Mouse (Mus musculus): ENCODE measurements around the gene Cep135. TPM values are rescaled to one million over a fixed set of nuclear protein-coding genes. Genes with fewer than 3 reads are reported as not detected.

Cep135 gene
- polyA plus RNA-seq, 1 experiment from 2014 or later, result 3.8 TPM

GRCm38 (mm10) chr5:76668547-76668946 is 80.0 kb downstream of the Cep135 start:
- Histone ChIP-seq H3K4me1 (ENCODE audit: insufficient read depth, low read depth, low read length) (no peaks in the 10 kb centered on the region), H3K9ac (replicated peaks; ENCODE audit: low read depth) (no peak overlapping the region), H3K4me3 (ENCODE audit: low read depth, low read length) (no peak overlapping the region), H3K27me3 (replicated peaks; ENCODE audit: insufficient read depth, low read length) (no peaks in the 10 kb centered on the region), H3K9me3 (ENCODE audit: low read length) (no peaks in the 10 kb centered on the region), H3K36me3 (ENCODE audit: insufficient read depth, low read length) (no peaks in the 10 kb centered on the region), H3K4me2 (replicated peaks; ENCODE audit: low read depth, low read length) (no peak overlapping the region), H3K27ac (ENCODE audit: low read length) (no peak overlapping the region)
- DNase-seq (ENCODE audit: low spot score) (no peak), ATAC-seq (no peak)
- WGBS, result 92% methylated on average over 5 of the region's 5 CpGs
- TF ChIP-seq CTCF (IDR thresholded peaks at IDR 0.05), result no peak
- TF ChIP-seq EP300 (IDR thresholded peaks at IDR 0.05), result no peak

DNA sequence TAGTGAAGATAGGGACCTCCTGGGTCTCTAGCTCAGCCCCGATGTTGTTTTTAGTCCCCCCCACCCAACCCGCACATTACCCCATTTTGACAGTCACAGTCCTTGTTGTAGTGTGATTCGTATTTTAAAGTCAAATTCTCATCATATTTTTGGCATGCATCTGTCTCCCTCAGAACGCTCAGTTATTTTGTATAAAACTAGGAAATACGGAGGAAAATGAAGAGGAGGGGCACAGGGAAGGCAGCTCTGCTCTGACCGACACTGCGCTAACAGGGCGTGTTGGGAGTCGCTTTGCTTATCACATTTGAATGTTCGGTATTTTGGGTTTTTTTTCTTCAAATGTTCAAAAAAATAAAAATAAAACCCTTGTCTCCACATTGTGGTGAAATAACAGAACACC is 81.7 kb downstream of the Cep135 start:
- DNase-seq (ENCODE audit: low spot score) (no peak), ATAC-seq (no peak)
- H3K9me3 ChIP-seq (ENCODE audit: low read length), result no peaks in the 10 kb centered on the region
- no peaks in the 10 kb centered on the region for H3K4me1 ChIP-seq (ENCODE audit: insufficient read depth, low read depth, low read length)
- H3K36me3 ChIP-seq (ENCODE audit: insufficient read depth, low read length), result no peaks in the 10 kb centered on the region
- H3K4me2 ChIP-seq (replicated peaks; ENCODE audit: low read depth, low read length), result no peak overlapping the region
- H3K4me3 ChIP-seq (ENCODE audit: low read depth, low read length), result no peak overlapping the region
- no peak overlapping the region for H3K27ac ChIP-seq (ENCODE audit: low read length)
- no peak overlapping the region for H3K9ac ChIP-seq (replicated peaks; ENCODE audit: low read depth)
- no peaks in the 10 kb centered on the region for H3K27me3 ChIP-seq (replicated peaks; ENCODE audit: insufficient read depth, low read length)
- WGBS, result 92% methylated on average over 10 of the region's 10 CpGs
- no peak for TF ChIP-seq CTCF (IDR thresholded peaks at IDR 0.05)
- no peak for TF ChIP-seq EP300 (IDR thresholded peaks at IDR 0.05)

DNA sequence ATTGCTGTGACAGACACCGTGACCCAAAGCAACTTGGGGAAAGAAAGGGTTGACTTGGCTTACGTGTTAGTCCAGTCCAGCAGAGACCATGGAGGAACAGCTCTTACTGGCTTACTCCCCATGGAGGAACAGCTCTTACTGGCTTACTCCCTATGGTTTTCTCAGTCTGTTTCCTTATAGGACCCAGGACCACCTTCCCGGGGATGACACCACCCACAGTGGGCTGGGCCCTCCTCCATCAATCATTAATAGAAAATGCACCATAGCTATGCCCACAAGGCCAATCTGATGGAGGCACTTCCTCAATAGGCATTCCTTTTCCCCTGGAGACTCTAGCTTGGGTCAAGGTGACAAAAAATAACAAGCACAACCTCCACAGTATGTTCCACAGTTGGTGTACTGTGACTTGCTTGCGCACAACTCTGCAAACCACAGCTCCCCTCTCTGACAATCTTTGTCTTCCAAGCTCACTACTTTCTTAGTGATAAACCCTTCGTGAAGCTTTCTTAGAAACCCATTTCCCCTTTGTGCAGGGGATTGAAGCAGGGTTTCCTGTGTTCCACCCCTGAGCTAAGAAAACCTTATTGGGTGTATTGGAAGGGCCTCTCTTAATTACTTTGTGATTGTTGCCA is 85.6 kb downstream of the Cep135 start:
- no peak overlapping the region for H3K4me3 ChIP-seq (ENCODE audit: low read depth, low read length)
- ATAC-seq, result no peak
- TF ChIP-seq EP300 (IDR thresholded peaks at IDR 0.05) (no peak), CTCF (IDR thresholded peaks at IDR 0.05) (no peak)
- no peaks in the 10 kb centered on the region for H3K36me3 ChIP-seq (ENCODE audit: insufficient read depth, low read length)
- WGBS, result 90% methylated on average over 5 of the region's 5 CpGs
- H3K4me1 ChIP-seq (ENCODE audit: insufficient read depth, low read depth, low read length), result no peaks in the 10 kb centered on the region
- no peak overlapping the region for H3K9ac ChIP-seq (replicated peaks; ENCODE audit: low read depth)
- no peak overlapping the region for H3K4me2 ChIP-seq (replicated peaks; ENCODE audit: low read depth, low read length)
- DNase-seq (ENCODE audit: low spot score), result no peak
- H3K9me3 ChIP-seq (ENCODE audit: low read length), result no peaks in the 10 kb centered on the region
- no peak overlapping the region for H3K27ac ChIP-seq (ENCODE audit: low read length)
- H3K27me3 ChIP-seq (replicated peaks; ENCODE audit: insufficient read depth, low read length), result no peaks in the 10 kb centered on the region

DNA sequence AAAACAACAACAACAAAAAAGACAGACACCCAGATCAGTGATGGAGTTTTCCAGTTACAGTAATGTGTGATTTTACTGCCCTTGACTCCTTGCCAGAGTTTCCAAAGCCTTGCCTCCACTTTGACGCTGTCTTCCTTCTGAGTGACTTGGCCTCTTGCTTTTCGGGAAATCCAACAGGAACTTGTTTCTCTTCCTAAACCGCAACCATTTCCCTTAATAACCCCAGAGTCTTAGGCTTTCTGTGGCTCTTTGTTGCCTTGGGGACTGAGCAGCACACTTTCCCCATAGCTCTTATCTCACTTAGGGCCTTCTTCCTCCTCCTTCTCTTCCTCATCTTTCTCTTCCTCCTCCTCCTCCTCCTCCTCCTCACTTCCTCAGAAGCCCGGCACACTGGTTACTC is 86.9 kb downstream of the Cep135 start:
- 54% methylated on average over 4 of the region's 4 CpGs for whole genome bisulfite sequencing
- Histone ChIP-seq H3K4me3 (ENCODE audit: low read depth, low read length) (no peak overlapping the region), H3K4me2 (replicated peaks; ENCODE audit: low read depth, low read length) (no peak overlapping the region), H3K27me3 (replicated peaks; ENCODE audit: insufficient read depth, low read length) (no peaks in the 10 kb centered on the region), H3K27ac (ENCODE audit: low read length) (no peak overlapping the region), H3K36me3 (ENCODE audit: insufficient read depth, low read length) (no peaks in the 10 kb centered on the region), H3K9me3 (ENCODE audit: low read length) (no peaks in the 10 kb centered on the region), H3K9ac (replicated peaks; ENCODE audit: low read depth) (no peak overlapping the region), H3K4me1 (ENCODE audit: insufficient read depth, low read depth, low read length) (no peaks in the 10 kb centered on the region)
- no peak for TF ChIP-seq CTCF (IDR thresholded peaks at IDR 0.05)
- TF ChIP-seq EP300 (IDR thresholded peaks at IDR 0.05), result no peak
- DNase-seq (ENCODE audit: low spot score), result no peak
- ATAC-seq, result no peak

- Histone ChIP-seq H3K9me3 (ENCODE audit: low read length) (no peaks in the 10 kb centered on the region), H3K27ac (ENCODE audit: low read length) (no peak overlapping the region), H3K4me1 (ENCODE audit: insufficient read depth, low read depth, low read length) (no peaks in the 10 kb centered on the region), H3K36me3 (ENCODE audit: insufficient read depth, low read length) (no peaks in the 10 kb centered on the region), H3K4me2 (replicated peaks; ENCODE audit: low read depth, low read length) (no peak overlapping the region), H3K4me3 (ENCODE audit: low read depth, low read length) (no peak overlapping the region), H3K9ac (replicated peaks; ENCODE audit: low read depth) (no peak overlapping the region), H3K27me3 (replicated peaks; ENCODE audit: insufficient read depth, low read length) (no peaks in the 10 kb centered on the region)
- ATAC-seq (no peak), DNase-seq (ENCODE audit: low spot score) (no peak)
- TF ChIP-seq EP300 (IDR thresholded peaks at IDR 0.05) (no peak), CTCF (IDR thresholded peaks at IDR 0.05) (no peak)
- WGBS, result 67% methylated on average over 3 of the region's 3 CpGs
Observed at GRCm38 (mm10) chr5:76680959-76681358, 92.5 kb downstream of the Cep135 start.

- no peak for ATAC-seq
- no peaks in the 10 kb centered on the region for H3K9me3 ChIP-seq (ENCODE audit: low read length)
- WGBS, result 56% methylated on average over 4 of the region's 4 CpGs
Observed at GRCm38 (mm10) chr5:76681895-76682656, 93.6 kb downstream of the Cep135 start.

More at GRCm38 (mm10) chr5:76681895-76682656, 93.6 kb downstream of the Cep135 start:
- Histone ChIP-seq H3K9ac (replicated peaks; ENCODE audit: low read depth) (no peak overlapping the region), H3K4me1 (ENCODE audit: insufficient read depth, low read depth, low read length) (no peaks in the 10 kb centered on the region), H3K4me2 (replicated peaks; ENCODE audit: low read depth, low read length) (no peak overlapping the region), H3K27ac (ENCODE audit: low read length) (no peak overlapping the region), H3K4me3 (ENCODE audit: low read depth, low read length) (no peak overlapping the region), H3K27me3 (replicated peaks; ENCODE audit: insufficient read depth, low read length) (no peaks in the 10 kb centered on the region), H3K36me3 (ENCODE audit: insufficient read depth, low read length) (no peaks in the 10 kb centered on the region)
- DNase-seq (ENCODE audit: low spot score), result no peak
- TF ChIP-seq CTCF (IDR thresholded peaks at IDR 0.05) (no peak), EP300 (IDR thresholded peaks at IDR 0.05) (no peak)

Measured in lung, postnatal 0 days (tissue).